Mouse (Mus musculus) retina, postnatal 1 day (tissue): Measurements from ENCODE around the gene Map2k7.

Experiments
- DNase-seq: peaks from one replicate; pipeline ENCODE4 v3.0.0-alpha.2; 2012

Gene Map2k7

DNA sequence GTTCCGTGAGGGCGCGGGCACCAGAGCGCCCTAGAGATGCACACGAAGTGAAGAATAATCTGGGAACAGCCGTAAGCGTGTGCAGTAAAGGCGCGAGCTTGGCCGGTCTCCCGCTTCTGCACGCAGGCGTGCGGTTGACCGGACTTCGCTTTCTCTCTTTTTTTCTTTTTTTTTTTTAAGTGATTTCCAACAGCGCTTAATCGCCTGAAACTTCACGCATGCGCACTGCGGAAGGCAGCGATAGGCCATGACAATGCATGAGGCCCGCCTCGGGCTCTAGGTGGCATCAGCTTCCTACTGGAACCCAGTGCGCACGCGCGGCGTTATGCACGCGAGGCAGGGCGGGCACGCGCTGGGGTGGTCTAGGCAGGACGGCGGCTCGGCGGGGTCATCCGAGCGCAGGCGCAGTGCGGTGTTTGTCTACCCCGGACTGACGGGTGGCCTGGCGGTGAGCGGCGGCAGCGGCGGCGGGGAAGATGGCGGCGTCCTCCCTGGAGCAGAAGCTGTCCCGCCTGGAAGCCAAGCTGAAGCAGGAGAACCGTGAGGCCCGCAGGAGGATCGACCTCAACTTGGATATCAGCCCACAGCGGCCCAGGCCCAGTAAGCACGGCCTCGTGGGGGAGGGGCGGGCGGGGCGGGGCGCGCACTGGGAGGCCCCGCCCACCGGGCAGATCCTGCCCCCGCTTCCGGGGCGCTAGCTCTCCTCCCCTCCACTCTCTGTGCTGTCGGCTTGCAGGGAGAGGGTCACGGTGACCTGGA is at the start of gene Map2k7, which contains the start of gene Gm49320:
TSS of gene Map2k7 (plus strand) at position 307 of the 759 bp plus-strand sequence.
TSS of gene Gm49320 (plus strand) at position 432 of the 759 bp plus-strand sequence.
- peak; percentile 100 for DNase-seq

DNA sequence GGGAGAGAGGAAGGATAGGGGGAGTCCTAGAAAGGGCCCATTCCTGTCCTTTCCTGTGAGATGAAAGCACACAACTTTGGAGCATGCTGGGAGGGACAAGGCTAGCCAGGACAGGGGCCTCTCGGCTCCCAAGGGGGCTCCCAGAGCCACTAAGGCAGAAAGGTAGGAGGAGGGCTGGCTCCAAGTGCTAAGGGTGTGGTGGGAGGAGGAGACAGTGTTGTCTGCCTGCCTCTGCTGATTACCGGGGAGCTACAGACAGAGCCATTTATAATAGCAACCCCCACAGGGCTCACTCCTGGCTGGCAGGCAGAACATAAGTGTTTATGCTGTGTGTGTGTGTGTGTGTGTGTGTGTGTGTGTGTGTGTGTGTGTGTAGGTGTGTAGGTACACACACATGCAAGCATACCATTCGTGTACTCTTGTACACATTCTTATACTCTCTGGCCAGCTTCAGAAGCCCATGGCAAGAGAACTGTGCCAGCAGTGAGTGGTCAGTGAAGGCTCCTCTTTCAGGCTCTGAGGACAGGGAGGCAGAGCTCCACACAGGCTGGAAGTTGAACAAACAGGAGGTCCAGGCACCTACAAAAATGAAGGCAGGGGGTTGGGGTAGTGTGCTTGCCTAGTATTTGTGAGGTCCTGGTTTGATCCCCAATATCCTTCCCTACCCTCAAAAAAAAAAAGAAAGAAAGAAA is 49.4 kb upstream of the Map2k7 start:
- no peak for DNase-seq

DNA sequence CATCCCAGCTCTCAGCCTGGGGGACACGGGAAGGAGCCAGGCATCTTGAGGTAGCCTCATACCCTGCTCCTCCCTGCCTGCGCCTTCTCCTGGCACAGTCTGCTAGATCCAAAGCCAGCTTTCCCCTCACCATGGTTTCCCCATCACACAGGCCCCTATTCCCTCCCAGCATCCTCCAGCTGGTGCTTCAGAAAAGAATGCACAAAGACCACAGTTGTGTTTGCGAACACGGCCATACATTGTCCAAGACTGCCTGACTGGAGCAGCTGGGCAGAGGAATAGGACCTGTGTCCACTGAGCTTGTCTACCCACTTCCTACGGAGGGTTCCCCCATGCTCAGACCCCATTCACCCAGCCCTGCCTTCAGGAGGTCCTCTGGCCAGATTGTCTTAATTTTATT is 46.2 kb upstream of the Map2k7 start:
- DNase-seq: no peak

DNA sequence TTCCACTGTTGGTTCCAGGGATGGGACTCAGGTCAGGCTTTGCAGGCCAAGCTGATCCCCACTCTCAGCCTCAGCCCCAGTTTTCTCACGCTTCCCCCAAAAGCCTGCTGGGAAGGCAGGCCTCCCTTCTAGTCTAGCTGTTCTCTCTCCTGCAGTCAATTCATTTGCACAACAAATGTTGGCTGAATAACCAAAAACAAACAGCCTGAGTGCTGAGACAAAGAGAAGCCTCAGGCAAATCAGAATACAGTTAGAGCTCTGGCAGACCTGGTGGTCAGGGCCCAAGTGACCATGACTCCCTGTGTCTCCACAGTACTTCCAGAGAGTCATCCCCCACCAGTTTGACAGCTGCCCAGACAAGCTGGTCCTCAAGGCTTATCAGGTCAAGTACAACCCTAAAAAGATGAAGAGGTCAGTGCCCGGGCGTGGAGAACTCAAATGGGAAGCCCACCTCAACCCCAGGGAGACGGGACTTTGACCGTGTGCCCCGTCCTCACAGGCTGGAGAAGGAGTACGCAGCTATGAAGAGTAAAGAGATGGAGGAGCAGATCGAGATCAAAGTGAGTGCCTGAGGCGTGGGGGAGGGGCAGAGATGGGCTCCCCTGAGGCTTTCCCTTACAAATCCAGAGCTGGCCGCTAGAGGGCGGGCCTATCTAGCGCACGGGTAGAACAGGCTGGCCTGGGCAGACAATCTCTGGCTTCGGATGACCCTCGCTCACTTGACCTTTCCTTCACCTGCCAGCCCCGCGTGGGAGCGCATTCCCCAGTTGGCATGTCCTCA is 45.5 kb upstream of the Map2k7 start:
- DNase-seq: peak; percentile 90

DNA sequence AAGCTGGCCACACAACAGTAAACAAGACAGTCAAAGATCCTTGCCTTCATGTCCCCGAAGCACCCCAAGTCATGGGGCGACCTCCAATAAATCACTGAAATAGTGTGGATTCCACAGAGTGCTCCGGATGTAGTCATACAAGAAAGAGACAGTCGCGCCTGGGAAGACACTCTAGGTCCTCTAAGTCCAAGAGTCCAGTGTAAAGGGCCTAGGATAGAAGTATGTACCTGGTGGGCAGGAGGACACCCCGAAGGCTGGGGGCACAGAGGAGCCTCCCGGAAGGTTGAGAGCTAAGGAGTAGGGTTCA is 45.0 kb upstream of the Map2k7 start:
- no peak for DNase-seq

DNA sequence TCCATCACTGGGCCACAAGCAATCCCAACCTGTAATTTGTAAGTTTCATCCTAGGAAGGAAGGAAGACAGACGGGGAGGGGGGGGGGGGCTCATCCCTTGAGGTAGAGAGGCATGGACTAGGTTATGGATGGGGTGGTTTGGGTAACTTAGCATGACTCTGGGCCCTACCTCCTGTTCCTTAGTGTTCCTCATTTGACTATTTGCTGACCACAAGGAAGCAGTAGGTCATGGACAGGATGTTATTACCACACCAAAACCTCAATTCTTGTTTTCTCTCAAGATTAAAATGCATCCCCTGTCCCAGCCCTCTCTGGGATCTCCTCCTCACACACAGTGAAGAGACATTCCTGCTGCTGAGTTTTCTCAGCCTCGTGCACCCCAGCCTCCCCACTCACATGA is 37.2 kb upstream of the Map2k7 start:
- no peak for DNase-seq

DNA sequence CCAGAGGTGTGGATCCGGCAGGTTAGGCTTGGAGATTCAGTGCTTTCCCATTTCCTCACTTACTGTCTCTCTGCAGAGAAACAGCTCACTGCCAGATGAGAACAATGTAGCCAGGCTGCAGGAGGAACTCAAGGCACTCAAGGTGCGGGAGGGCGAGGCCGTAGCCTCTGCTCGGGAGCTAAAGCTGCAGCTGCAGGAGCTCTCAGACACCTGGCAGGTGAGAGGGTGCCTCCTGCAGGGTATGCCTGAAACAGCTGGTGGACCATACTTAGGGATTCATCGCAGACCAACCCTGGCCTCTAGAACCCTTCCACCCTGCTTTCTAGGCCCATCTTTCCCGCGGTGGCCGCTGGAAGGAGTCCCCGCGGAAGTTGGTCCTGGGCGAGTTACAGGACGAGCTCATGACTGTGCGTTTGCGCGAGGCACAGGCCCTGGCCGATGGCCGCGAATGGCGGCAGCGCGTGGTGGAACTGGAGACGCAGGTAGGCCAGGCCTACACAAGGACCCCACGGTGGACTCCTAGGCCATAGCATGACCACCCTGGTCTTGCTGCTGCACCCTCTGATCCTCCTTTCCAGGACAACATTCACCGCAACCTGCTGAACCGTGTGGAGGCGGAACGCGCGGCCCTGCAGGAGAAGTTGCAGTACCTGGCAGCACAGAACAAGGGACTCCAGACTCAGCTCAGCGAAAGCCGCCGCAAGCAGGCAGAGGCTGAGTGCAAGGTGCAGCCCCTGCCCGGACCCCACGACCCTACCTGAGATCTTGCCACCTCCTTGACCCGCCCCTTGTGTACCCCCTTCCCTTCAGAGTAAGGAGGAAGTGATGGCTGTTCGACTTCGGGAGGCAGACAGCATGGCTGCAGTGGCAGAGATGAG is 33.1 kb upstream of the Map2k7 start:
- no peak for DNase-seq

DNA sequence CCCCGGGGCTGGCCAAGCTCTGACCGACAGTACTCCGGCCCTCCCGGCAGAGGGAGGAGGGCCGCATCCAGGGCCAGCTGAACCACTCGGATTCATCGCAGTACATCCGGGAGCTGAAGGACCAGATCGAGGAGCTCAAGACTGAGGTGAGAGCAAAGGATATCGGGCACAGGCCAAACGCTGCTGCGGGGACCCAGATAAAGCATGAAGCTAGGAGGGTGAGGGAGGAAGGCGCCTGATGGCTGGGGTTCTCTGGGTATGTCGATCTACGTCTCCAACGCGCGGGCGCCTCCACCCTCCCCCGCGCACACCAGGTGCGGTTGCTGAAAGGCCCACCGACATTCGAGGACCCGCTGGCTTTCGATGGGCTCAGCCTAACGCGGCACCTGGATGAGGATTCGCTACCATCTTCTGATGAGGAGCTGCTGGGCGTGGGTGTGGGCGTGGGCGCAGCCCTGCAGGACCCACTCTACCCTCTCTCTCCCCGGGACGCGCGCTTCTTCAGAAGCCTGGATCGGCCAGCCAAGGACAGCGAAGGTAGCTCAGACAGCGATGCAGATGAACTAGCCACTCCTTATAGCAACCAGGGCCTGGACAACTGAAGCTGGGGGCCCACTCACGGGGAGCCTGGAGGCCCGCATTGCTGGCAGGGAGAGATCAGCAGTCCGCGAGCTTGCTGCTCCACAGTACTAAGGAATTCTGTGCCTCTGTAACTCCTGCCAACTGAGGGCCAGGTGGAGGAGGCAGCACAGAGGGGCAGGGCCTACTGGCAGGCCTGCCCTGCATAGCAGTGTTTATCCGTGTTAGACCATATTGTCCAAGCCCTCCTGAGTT is 32.1 kb upstream of the Map2k7 start:
- no peak for DNase-seq

DNA sequence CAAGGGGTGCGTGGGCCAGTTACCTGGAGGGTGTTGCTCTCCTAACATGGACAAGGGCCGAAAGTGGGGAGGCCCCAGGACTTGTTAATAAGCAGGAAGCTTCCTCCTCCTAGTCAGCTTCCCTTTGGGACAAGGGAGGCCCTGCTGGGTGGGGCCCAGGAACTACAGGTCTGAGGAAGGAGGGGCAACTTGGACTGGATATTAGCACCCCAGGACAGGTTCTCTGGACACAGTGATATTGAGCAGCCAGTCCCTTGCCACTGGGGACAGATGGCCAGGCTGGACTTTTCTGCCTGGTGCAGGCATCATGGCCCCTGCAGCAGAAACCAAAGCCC is 31.6 kb upstream of the Map2k7 start:
- DNase-seq: no peak

DNA sequence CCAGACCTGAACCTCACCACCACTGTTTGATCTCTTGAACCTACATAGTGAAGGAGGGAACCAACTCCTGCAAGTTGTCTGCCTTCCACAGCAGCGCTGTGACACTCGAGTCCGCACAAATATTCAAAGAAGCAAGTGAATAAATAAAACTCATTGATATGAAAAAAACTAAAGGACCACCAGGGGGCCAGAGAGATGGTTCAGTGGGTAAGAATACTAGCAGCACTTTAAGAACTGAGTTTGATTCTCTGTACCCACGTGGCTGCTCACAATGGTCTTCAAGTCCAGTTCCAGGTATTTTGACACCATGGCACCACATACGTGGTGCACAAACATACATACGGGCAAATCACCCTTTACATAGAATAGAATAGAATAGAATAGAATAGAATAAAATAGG is 27.4 kb upstream of the Map2k7 start:
- peak; percentile 31 for DNase-seq

DNA sequence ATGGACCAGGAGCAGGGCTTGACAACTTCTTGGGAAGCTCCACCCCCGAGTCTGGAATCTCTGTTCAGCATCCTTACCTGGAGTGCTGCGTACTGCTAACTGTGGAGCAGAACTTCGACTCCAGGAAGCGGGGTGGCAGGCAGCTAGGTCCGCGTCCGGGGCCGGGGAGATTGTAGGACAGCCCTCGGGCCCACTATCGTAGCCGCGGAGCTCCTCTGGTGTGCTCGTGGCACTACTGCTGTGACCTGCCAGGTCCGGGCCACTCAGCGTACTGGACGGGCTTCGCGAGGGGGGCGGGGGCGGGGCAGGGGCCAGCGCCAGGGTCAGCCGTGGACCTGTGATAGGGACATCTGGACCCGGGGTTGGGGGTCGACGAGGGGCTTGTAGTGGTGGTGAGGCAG is 25.7 kb upstream of the Map2k7 start:
- no peak for DNase-seq

DNA sequence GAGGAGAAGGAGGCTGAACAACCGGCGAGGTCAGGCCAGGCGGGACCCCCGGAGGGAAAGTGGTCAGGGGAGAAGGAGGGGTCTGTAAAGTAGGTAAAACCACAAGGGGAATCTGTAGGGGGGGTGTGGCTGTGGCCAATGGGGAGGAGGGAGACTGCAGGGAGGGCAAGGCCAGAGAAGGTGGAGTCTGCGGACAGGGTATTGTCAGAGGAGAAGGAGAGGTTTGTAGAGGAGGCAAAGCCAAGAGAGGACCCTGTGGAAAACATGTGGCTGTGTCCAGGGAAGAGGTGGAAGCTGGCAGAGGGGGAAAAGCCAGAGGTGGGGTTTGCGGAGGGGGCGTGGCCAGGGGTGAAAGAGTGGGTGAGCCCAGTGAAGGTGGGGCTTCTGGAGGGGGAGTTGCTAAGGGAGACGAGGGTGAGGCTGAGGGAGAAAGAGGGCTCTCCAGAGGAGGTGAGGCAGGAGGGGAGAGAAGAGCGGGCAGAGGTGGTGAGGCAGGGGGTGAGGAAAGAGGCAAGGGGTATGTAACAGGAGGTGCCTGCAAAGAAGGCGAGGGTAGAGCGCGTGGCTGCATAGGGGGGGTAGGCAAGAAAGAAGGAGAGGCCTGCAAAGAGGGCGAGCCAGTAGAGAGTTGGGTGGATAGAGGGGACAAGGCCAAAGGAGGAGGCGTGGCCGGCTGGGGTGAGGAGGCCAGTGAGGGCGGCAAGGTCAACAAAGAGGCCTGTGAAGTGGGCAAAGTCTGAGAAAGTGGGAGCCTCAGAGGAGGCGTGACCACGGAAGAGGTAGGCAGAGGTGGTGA is 25.1 kb upstream of the Map2k7 start:
- peak; percentile 73 for DNase-seq

DNA sequence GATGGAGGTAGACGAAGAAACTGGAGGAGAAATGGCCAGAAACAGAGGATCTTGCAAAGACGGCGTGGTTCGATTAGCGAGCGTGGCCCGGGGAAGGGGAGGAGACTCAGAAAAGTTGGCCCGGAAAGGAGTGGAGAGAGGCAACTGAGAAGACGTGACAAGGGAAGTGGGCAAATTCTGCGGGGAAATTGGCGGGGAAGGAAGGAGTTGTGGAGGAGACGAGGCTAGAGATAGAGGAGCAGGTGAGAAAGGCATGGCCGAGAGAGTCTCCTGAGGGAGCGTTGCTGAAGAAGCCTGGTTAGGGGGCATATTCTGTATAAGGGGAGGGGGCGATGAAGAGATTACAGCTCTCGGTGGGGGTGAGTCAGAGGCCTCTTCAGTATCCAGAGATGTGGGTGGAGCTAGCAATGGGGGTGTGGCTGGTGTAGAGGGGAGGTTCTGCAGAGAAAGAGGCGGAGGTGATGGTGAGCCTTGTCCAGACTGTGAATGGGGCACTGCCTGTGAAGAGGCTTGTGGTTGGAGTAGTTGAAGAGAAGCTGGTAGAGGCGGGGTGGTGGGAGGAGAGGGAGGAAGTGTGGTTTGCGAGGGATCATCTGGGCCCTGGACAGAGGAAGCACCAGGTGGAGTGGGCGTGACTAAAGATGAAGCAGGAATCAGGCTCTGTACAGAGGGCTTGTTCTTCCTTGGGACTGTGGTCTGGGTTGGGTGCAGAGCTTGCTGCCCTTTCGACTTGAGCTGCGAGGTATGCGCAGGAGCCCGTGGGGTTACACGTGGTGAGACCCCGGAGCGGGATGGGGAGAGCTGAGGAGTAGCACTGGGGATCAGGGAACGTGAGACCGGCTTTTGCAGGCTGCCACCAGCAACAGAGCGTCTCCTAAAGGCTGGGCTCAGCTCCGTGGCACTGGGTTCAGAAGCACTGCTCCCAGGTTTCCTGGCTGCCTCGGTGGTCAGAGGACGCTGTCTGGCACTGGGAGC is 24.2 kb upstream of the Map2k7 start:
- DNase-seq: peak; percentile 70

DNA sequence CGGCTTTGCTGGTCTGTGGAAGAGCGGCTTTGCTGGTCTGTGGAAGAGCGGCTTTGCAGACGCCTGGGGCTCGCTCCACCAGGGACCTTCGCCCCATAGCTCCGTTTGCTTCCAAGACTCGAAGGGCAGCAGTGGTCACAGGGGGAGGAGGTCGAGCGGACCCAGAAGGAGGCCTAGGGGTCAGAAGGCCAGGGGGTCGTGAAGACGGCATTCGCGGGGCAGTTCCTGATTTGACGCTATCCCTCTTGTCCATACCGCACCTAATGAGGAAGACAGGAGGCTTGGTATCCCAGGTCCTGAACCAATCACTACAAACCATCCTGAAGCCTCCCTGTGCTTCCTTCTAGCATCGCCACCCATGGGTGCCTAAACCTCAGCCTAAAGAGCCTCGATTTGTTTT is 22.2 kb upstream of the Map2k7 start:
- DNase-seq: no peak

DNA sequence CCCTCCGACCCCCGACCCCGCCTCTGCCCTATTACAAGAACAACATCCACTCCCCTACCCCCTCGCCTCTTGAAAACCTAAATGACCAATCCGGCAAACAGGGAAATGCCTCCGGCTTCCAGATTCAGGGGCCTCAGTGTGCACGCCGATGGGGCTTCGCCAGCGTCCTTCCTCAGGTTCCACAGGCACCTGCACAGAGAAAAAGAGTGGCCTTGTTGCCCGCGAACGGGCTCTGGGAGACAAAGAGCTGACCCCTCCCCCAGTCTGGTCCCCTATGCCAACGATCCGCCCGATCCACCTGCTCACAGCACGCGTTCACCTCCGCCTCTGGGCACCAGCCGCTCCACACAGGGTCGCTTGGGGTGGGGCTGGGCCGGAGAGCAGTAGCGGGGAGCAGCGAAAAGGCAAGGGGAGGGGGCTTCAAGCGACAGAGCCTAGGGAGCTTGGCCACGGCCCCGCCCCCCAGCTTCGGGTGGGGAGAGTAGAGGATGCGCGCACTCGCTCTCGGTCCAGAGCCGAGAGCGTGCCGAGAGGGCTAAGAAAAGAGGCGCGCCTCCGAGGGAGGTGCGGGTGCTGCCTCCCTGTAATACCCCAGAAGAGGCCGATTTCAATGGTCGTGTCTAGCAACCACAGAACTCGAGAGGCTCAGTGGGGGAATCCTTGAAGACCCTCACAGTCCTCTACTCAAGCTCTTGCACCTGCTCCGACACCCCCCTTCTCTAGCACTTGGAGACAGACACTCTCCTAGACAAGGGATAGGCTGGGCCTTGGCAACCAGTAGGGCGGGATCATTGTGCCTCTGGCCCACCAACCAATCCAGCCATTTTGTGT is 21.5 kb upstream of the Map2k7 start, which contains the start of gene Prr36:
TSS of gene Prr36 (minus strand) at position 669 of the 831 bp plus-strand sequence.
- peak; percentile 92 for DNase-seq

DNA sequence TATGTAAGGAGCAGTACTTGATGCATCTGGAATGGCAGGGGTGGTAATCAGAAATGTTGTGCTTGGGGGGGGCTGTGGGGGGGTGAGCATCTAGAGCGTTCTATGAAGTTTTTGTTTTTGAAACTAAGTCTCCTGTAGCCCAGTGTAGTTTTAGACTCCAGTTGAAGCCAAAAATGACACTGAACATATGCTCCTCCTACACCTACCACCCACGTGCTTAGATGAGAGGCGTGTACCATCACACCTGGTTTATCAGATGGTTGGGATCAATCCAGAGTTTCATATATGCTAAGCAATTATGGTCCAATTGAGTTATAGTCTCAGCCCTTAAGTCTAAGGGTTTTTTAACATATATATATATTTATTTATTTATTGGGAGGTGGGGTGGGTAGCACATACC is 18.9 kb upstream of the Map2k7 start:
- DNase-seq: no peak

DNA sequence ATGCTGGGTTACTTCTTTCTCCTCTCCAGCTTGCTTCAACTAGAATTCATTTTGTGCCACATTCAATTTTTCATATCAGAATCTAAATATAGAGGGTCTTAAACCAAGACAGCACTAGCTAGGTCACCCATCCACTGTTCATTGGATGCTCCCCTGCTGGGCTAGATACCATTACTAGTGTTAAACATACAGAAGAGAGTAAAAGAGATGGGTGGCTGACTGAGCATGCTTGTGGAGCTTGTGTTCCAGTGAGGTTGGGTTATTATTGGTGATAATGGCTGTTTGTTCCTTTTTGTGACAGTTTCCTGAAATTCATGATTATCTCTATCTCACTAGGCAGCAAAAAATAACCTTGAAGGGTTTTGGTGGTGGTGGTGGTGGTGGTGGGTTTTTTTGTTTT is 16.5 kb upstream of the Map2k7 start:
- DNase-seq: no peak

DNA sequence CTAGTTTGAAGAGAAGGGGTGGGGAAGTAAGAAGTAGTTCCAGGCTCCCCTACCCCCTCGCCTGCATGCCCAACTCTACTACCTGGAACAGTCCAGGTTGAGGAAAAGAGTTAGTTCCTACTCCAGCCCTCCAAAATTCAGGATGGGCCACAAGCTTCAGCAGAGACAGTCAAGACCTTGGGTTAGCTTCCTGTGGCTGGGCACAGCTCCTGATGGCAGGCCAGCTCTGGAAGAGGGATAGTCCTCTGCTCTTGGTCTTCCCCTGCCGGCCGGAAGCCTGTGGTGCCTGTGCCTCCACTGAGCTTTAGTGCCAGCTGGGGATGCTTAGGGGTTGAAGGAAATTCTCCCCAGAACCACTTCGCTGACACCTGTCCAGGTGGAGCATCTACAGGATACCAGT is 12.2 kb upstream of the Map2k7 start:
- DNase-seq: peak; percentile 24
